ENCODE assay signal across 8 mouse cellular contexts in the genomic region with DNA sequence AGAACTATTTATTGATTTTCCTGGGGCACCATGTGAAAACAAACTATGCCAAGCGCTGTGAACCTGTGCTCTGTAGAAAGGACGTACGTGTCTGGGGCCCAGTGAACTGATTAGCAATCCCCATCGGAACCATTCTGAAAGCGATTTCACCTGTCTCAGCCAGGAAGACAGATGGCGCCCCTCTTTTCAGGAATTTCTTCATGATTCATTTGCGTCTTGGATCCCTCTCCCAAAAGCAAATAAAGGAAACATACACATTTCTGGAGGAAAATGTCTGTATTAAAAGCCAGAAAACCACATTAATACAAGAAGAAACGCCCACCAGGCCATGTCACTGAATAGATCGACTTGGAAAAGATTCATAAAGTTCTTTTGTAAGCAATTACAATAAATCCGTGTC. TPM values are rescaled to one million over a fixed set of nuclear protein-coding genes. Genes with fewer than 3 reads are reported as not detected.
DNase-seq lines count a peak whose midpoint lies in the region; ATAC-seq and TF ChIP-seq lines count a peak whose summit lies in the region.

No protein-coding gene starts in this region.

- WGBS in hindbrain, embryonic 15.5 days: 19% methylated on average over 10 of the region's 10 CpGs
- WGBS in neural tube, embryonic 13.5 days: 17% methylated on average over 10 of the region's 10 CpGs

- no peaks in the 10 kb centered on the region for H3K36me3 ChIP-seq in hindbrain, embryonic 15.5 days
- H3K36me3 ChIP-seq in neural tube, embryonic 13.5 days: no peaks in the 10 kb centered on the region

- no peaks in the 10 kb centered on the region for H3K9me3 ChIP-seq in hindbrain, embryonic 15.5 days
- no peaks in the 10 kb centered on the region for H3K9me3 ChIP-seq in neural tube, embryonic 13.5 days

- H3K4me1 ChIP-seq in cortical plate, adult 2 months (ENCODE audit: control insufficient read depth, insufficient read depth, low read length): no peaks in the 10 kb centered on the region; the same call in 1 of the 2 replicates
- peaks cover 13% of the 10 kb centered on the region; the same call in 1 of the 2 replicates for H3K4me1 ChIP-seq in hindbrain, embryonic 15.5 days (replicated peaks)
- H3K4me1 ChIP-seq in neural tube, embryonic 13.5 days (replicated peaks): peaks cover 8% of the 10 kb centered on the region

- DNase-seq in left cerebral cortex, adult 2 months (ENCODE audit: extremely low spot score in 1 of 2, low spot score in 2 of 2): peak in 1 of 2 experiments; percentile 23
- DNase-seq in left cerebral cortex, adult 18-20 months (ENCODE audit: low spot score in 2 of 2): no peak
- no peak for DNase-seq in ovary, postnatal 10 days (ENCODE audit: low spot score)
- DNase-seq in T-cell, adult 2 months (ENCODE audit: low spot score): no peak
- no peak for DNase-seq in thymus, postnatal 36 days

- H3K4me2 ChIP-seq in hindbrain, embryonic 15.5 days: peak overlapping the region; percentile 75
- H3K4me2 ChIP-seq in neural tube, embryonic 13.5 days: peak overlapping the region; percentile 83

- TF ChIP-seq CTCF in left cerebral cortex, adult 2 months (IDR thresholded peaks at IDR 0.05): peak; percentile 31
- peak; percentile 22; the same call in 1 of the 2 replicates for TF ChIP-seq CTCF in cortical plate, adult 2 months (IDR thresholded peaks at IDR 0.05; ENCODE audit: extremely low read depth, insufficient read depth, low read length)

- TF ChIP-seq POLR2A in cortical plate, adult 2 months (IDR thresholded peaks at IDR 0.05; ENCODE audit: extremely low read depth, insufficient read depth, low read length): no peak

- peak overlapping the region; percentile 66; the same call in 1 of the 2 replicates for H3K9ac ChIP-seq in hindbrain, embryonic 15.5 days
- H3K9ac ChIP-seq in neural tube, embryonic 13.5 days: peak overlapping the region; percentile 88; the same call in 1 of the 2 replicates

- peak overlapping the region; percentile 91; the same call in 1 of the 2 replicates for H3K27ac ChIP-seq in left cerebral cortex, adult 2 months
- H3K27ac ChIP-seq in cortical plate, adult 2 months (ENCODE audit: insufficient read depth, low read length): no peak overlapping the region
- H3K27ac ChIP-seq in hindbrain, embryonic 15.5 days (replicated peaks): peak overlapping the region; percentile 84; the same call in 1 of the 2 replicates
- no peak overlapping the region for H3K27ac ChIP-seq in neural tube, embryonic 13.5 days (replicated peaks)

- peak overlapping the region; percentile 68 for H3K4me3 ChIP-seq in left cerebral cortex, adult 2 months
- peak overlapping the region; percentile 98 for H3K4me3 ChIP-seq in cortical plate, adult 2 months (ENCODE audit: insufficient read depth, low read length)
- H3K4me3 ChIP-seq in hindbrain, embryonic 15.5 days: peak overlapping the region; percentile 83
- H3K4me3 ChIP-seq in neural tube, embryonic 13.5 days: peak overlapping the region; percentile 71

- H3K27me3 ChIP-seq in hindbrain, embryonic 15.5 days: peaks cover 12% of the 10 kb centered on the region; the same call in 1 of the 2 replicates
- peaks cover 39% of the 10 kb centered on the region for H3K27me3 ChIP-seq in neural tube, embryonic 13.5 days

- no peak for ATAC-seq in hindbrain, embryonic 15.5 days (ENCODE audit: low FRiP score, low read depth)
- no peak for ATAC-seq in neural tube, embryonic 13.5 days (ENCODE audit: low read depth)

- intact Hi-C loops in left cerebral cortex, adult 2 months (cut with DNase I): loop anchor here (2.0 to 5.0 kb wide), 3 partner anchors 109 to 244 kb away; a partner anchor contains a TSS

RNA-seq across cellular contexts. Expression of a gene that starts 1.8 kb away (rescaled TPM):
- 10 to 100 TPM; 44.7 to 60.5 TPM for total RNA-seq in left cerebral cortex, adult 2 months (2021)
- total RNA-seq in left cerebral cortex, adult 18-20 months (2021): 10 to 100 TPM; 54.7 to 65.3 TPM
- 44.8 and 53.4 TPM in 2 replicates for polyA plus RNA-seq in cortical plate, adult 2 months (2012; rRNA removed)
- 45.3 and 53.2 TPM in 2 replicates for polyA plus RNA-seq in hindbrain, embryonic 15.5 days (2015; fragmentation: Nextera tagmentation; extraction: Ambion mirVana)
- polyA plus RNA-seq in neural tube, embryonic 13.5 days (2015; fragmentation: Nextera tagmentation; extraction: Ambion mirVana): 26.5 and 33.5 TPM in 2 replicates

RNA-seq across cellular contexts. Expression of a gene that starts 43.0 kb away (rescaled TPM):
- total RNA-seq in left cerebral cortex, adult 2 months (2021): under 1 TPM in 1 of 2 experiments, not detected in 1; 0.29 TPM
- under 1 TPM; 0.30 to 0.35 TPM for total RNA-seq in left cerebral cortex, adult 18-20 months (2021)
- polyA plus RNA-seq in cortical plate, adult 2 months (2012; rRNA removed): 0.65 and 0.66 TPM in 2 replicates
- polyA plus RNA-seq in hindbrain, embryonic 15.5 days (2015; fragmentation: Nextera tagmentation; extraction: Ambion mirVana): 0.13 and 0.21 TPM in 2 replicates
- 0.10 and 0.30 TPM in 2 replicates for polyA plus RNA-seq in neural tube, embryonic 13.5 days (2015; fragmentation: Nextera tagmentation; extraction: Ambion mirVana)

Comparison
In these comparisons a context has a peak if more than half of its experiments do, and no peak if none do; other contexts are left out.
1. H3K27ac ChIP-seq: peak in left cerebral cortex, adult 2 months (single experiment) and hindbrain, embryonic 15.5 days (single experiment); none in cortical plate, adult 2 months (single experiment) and neural tube, embryonic 13.5 days (single experiment).
2. Peak in every context shown above with its lines, with median percentiles within 50 percentile points of each other: H3K4me3 ChIP-seq.